Mouse (Mus musculus) lung, adult 2 months (tissue): Measurements from ENCODE around the gene Dynll1.

Experiments used
- CTCF ChIP-seq: fragments of 200-500 bp; IDR thresholded peaks from 2 replicates; pipeline ENCODE4 v1.5.1; 2011; ENCODE audit warnings: mild to moderate bottlenecking, low read length, control low read depth; ENCODE audit not compliant: insufficient read depth
- POLR2A ChIP-seq: fragments of 200-500 bp; IDR thresholded peaks from 2 replicates; pipeline ENCODE4 v1.6.1; 2011; ENCODE audit warnings: low read depth, mild to moderate bottlenecking, control low read depth, low read length, borderline replicate concordance; ENCODE audit errors: extremely low read depth

DNA sequence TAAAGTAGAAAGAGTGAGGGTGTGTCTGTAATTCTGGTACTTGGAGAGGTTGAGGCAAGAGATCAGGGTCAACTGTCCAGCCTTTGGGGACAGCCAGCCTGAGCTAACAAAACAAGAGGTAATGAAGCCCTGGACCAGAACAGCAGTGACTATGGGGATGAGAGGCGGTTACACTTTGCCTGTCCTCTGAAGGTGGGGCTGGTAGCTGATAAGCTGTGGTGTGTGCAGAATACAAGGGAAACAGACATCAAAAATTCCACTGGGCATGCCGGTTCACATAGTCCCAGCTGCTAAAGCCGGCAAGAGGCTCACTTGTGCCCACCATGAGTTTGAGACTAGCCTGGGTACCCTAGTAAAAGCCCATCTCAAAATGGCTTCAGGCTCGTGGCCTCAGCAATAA, 11.6 kb upstream of the Dynll1 start:
- TF ChIP-seq CTCF (no peak), POLR2A (no peak)
